Mouse (Mus musculus): ENCODE results near the gene Idi1. TPM values are rescaled to one million over a fixed set of nuclear protein-coding genes. Genes with fewer than 3 reads are reported as not detected.
"Not testable (repeated sequence)": the region's sequence is repeated elsewhere in the genome, so short reads cannot be mapped to it uniquely, and the experiment has no call there.

Idi1 gene
- polyA plus RNA-seq, 1 experiment from 2014 or later, result 65.1 TPM

DNA sequence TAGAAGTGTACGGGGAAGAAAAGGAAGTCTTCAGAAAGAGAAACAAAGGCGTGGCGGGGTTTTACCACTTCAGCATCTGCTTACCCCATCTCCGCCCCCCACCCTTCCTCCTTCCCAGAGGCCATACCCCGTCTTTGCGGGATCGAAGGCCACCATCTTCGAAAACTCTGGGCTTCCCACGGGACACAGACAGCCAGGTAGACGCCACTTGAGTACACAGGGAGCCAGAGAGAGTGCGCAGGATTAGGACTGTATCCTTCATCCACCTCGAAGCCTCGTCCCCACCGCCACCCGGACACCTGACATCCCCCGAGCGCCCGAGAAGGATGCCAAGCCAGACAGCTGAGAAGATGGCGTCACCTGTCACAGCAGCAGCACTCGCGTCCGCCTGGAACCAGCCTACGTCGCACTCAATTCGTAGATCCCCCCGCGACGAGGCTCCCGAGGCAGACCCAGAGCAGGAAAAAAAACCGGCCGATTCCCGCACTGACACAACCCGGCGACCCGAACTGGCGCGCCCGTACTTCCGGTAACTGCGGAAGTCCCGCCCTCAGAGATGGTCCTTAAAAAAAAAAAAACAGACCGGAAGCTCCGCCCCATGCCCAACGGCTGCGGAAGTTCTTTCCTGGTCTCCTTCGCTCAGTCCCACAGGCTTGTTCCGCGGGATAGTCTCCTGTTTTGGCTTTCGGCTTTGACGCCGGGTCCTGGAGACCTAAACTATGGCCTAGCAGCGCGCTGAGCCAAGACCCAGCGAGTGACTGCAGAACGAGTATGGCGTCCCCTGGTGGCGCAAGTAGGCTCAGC is 14.6 kb upstream of the Idi1 start:
- H3K9ac ChIP-seq (ENCODE audit: low read depth, low read length), result peak overlapping the region; percentile 88
- peak overlapping the region; percentile 95 for H3K27ac ChIP-seq (ENCODE audit: low read depth, low read length)
- H3K4me1 ChIP-seq (ENCODE audit: control insufficient read depth, insufficient read depth, low read length), result 0 out of 2 replicates have a peak, but pooled peaks cover 8% of the 10 kb centered on the region
- H3K4me2 ChIP-seq, result peak overlapping the region; percentile 84
- WGBS (ENCODE audit: insufficient replicate concordance), result under 1% methylated on average over 57 of the region's 57 CpGs
- H3K9me3 ChIP-seq (replicated peaks; ENCODE audit: control insufficient read depth, low read length), result no peaks in the 10 kb centered on the region
- no peaks in the 10 kb centered on the region for H3K36me3 ChIP-seq (ENCODE audit: control insufficient read depth, insufficient read depth, low read length)
- H3K4me3 ChIP-seq (ENCODE audit: low read depth, low read length), result peak overlapping the region; percentile 91
- peak; percentile 86 for ATAC-seq (replicated peaks; ENCODE audit: insufficient number of reproducible peaks, low FRiP score, low TSS enrichment)
- H3K27me3 ChIP-seq (ENCODE audit: control insufficient read depth, insufficient read depth, low read length), result no peaks in the 10 kb centered on the region

GRCm38 (mm10) chr13:8871314-8871962 is 13.9 kb upstream of the Idi1 start, which contains the start of gene Wdr37:
Gene Wdr37, minus strand, starts transcription at chr13:8871909.
- H3K9me3 ChIP-seq (replicated peaks; ENCODE audit: control insufficient read depth, low read length), result no peaks in the 10 kb centered on the region
- H3K36me3 ChIP-seq (ENCODE audit: control insufficient read depth, insufficient read depth, low read length), result no peaks in the 10 kb centered on the region
- H3K9ac ChIP-seq (ENCODE audit: low read depth, low read length), result peak within 1 kb of the TSS; percentile 88
- peak; percentile 59 for ATAC-seq (replicated peaks; ENCODE audit: insufficient number of reproducible peaks, low FRiP score, low TSS enrichment)
- peak within 1 kb of the TSS; percentile 84 for H3K4me2 ChIP-seq
- H3K27ac ChIP-seq (ENCODE audit: low read depth, low read length), result peak within 1 kb of the TSS; percentile 95
- H3K27me3 ChIP-seq (ENCODE audit: control insufficient read depth, insufficient read depth, low read length), result no peaks in the 10 kb centered on the region
- 1% methylated on average over 18 of the region's 18 CpGs for WGBS (ENCODE audit: insufficient replicate concordance)
- H3K4me3 ChIP-seq (ENCODE audit: low read depth, low read length), result peak within 1 kb of the TSS; percentile 91
- H3K4me1 ChIP-seq (ENCODE audit: control insufficient read depth, insufficient read depth, low read length), result 0 out of 2 replicates have a peak, but pooled peaks cover 8% of the 10 kb centered on the region

- Histone ChIP-seq H3K9ac (ENCODE audit: low read depth, low read length) (no peak overlapping the region), H3K4me3 (ENCODE audit: low read depth, low read length) (no peak overlapping the region), H3K27ac (ENCODE audit: low read depth, low read length) (no peak overlapping the region), H3K36me3 (ENCODE audit: control insufficient read depth, insufficient read depth, low read length) (no peaks in the 10 kb centered on the region), H3K4me2 (no peak overlapping the region), H3K4me1 (ENCODE audit: control insufficient read depth, insufficient read depth, low read length) (0 out of 2 replicates have a peak, but pooled peaks cover 8% of the 10 kb centered on the region), H3K9me3 (replicated peaks; ENCODE audit: control insufficient read depth, low read length) (no peaks in the 10 kb centered on the region), H3K27me3 (ENCODE audit: control insufficient read depth, insufficient read depth, low read length) (no peaks in the 10 kb centered on the region)
- ATAC-seq (replicated peaks; ENCODE audit: insufficient number of reproducible peaks, low FRiP score, low TSS enrichment), result no peak
- 90% methylated on average over 1 of the region's 1 CpGs for WGBS (ENCODE audit: insufficient replicate concordance)
Observed at GRCm38 (mm10) chr13:8873776-8874175, 11.5 kb upstream of the Idi1 start.

GRCm38 (mm10) chr13:8881611-8882010 is 3.7 kb upstream of the Idi1 start:
- Histone ChIP-seq H3K9me3 (replicated peaks; ENCODE audit: control insufficient read depth, low read length) (no peaks in the 10 kb centered on the region), H3K36me3 (ENCODE audit: control insufficient read depth, insufficient read depth, low read length) (no peaks in the 10 kb centered on the region), H3K4me1 (ENCODE audit: control insufficient read depth, insufficient read depth, low read length) (no peaks in the 10 kb centered on the region), H3K4me2 (no peak overlapping the region), H3K27me3 (ENCODE audit: control insufficient read depth, insufficient read depth, low read length) (no peaks in the 10 kb centered on the region), H3K9ac (ENCODE audit: low read depth, low read length) (no peak overlapping the region), H3K27ac (ENCODE audit: low read depth, low read length) (no peak overlapping the region), H3K4me3 (ENCODE audit: low read depth, low read length) (no peak overlapping the region)
- ATAC-seq (replicated peaks; ENCODE audit: insufficient number of reproducible peaks, low FRiP score, low TSS enrichment), result no peak
- WGBS (ENCODE audit: insufficient replicate concordance), result 68% methylated on average over 3 of the region's 3 CpGs

DNA sequence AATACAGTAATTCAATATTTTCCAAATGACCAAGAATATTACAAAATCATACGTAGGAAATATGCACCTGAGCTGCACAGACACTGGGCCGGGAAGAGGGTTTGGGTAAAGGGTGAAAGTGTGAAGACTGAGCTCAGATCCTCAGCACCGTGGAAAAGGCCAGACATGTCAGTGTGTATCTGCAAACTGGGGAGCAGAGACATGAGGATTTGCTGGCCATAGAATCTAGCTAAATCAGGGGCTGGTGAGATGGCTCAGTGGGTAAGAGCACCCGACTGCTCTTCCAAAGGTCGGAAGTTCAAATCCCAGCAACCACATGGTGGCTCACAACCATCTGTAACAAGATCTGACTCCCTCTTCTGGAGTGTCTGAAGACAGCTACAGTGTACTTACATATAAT is 1.4 kb upstream of the Idi1 start:
- not testable (repeated sequence) for H3K36me3 ChIP-seq (ENCODE audit: control insufficient read depth, insufficient read depth, low read length); H3K4me3 ChIP-seq (ENCODE audit: low read depth, low read length); H3K27ac ChIP-seq (ENCODE audit: low read depth, low read length); H3K4me2 ChIP-seq; H3K27me3 ChIP-seq (ENCODE audit: control insufficient read depth, insufficient read depth, low read length); H3K9me3 ChIP-seq (replicated peaks; ENCODE audit: control insufficient read depth, low read length); H3K4me1 ChIP-seq (ENCODE audit: control insufficient read depth, insufficient read depth, low read length); H3K9ac ChIP-seq (ENCODE audit: low read depth, low read length); ATAC-seq (replicated peaks; ENCODE audit: insufficient number of reproducible peaks, low FRiP score, low TSS enrichment)
- 61% methylated on average over 5 of the region's 5 CpGs for WGBS (ENCODE audit: insufficient replicate concordance)

DNA sequence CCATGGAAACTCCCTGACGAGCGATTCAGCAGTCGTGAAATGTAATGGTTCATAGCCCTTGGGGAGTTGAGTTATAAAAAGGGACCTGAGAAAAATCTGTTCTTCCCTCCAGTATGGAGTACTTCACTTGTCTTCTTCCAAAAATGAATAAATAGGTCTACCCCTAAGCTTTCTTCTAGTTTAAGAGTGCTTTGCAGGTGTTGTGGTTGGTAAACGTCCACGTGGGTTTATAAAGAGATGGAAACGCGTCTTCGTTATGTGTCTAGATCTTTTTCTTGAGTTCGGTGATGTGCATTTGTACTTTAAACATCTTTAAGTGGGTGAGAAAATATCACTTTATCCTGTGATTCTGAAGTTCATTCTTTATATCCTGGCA is 872 bp downstream of the Idi1 start:
- H3K36me3 ChIP-seq (ENCODE audit: control insufficient read depth, insufficient read depth, low read length), result peaks cover 8% of the 10 kb centered on the region
- peak overlapping the region; percentile 84 for H3K9ac ChIP-seq (ENCODE audit: low read depth, low read length)
- peak overlapping the region; percentile 82 for H3K4me2 ChIP-seq
- H3K9me3 ChIP-seq (replicated peaks; ENCODE audit: control insufficient read depth, low read length), result no peaks in the 10 kb centered on the region
- peak overlapping the region; percentile 62 for H3K27ac ChIP-seq (ENCODE audit: low read depth, low read length)
- no peaks in the 10 kb centered on the region for H3K27me3 ChIP-seq (ENCODE audit: control insufficient read depth, insufficient read depth, low read length)
- no peak for ATAC-seq (replicated peaks; ENCODE audit: insufficient number of reproducible peaks, low FRiP score, low TSS enrichment)
- 9% methylated on average over 9 of the region's 9 CpGs for WGBS (ENCODE audit: insufficient replicate concordance)
- no peaks in the 10 kb centered on the region for H3K4me1 ChIP-seq (ENCODE audit: control insufficient read depth, insufficient read depth, low read length)
- H3K4me3 ChIP-seq (ENCODE audit: low read depth, low read length), result peak overlapping the region; percentile 89

DNA sequence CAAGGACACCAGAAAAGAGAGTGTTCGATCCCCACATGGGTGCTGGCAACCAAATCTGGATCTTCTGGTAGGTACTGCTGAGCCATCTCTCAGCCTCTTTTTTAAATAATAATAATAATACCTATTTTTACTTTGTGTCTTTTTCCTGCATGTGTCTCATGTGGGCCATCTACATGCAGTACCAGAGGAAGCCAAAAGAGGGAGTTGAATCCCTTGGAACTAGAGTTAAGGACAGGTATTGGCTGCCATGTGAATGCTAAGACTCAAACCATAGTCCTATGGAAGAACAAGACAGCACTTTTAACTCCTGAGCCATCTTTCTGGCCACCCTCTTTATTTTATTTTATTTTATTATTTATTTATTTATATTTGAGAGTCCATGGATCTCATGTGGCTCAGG is 3.3 kb downstream of the Idi1 start:
- Histone ChIP-seq H3K36me3 (ENCODE audit: control insufficient read depth, insufficient read depth, low read length) (peaks cover 8% of the 10 kb centered on the region), H3K9ac (ENCODE audit: low read depth, low read length) (no peak overlapping the region), H3K4me2 (no peak overlapping the region), H3K4me1 (ENCODE audit: control insufficient read depth, insufficient read depth, low read length) (no peaks in the 10 kb centered on the region), H3K4me3 (ENCODE audit: low read depth, low read length) (no peak overlapping the region), H3K27ac (ENCODE audit: low read depth, low read length) (no peak overlapping the region), H3K9me3 (replicated peaks; ENCODE audit: control insufficient read depth, low read length) (no peaks in the 10 kb centered on the region), H3K27me3 (ENCODE audit: control insufficient read depth, insufficient read depth, low read length) (no peaks in the 10 kb centered on the region)
- no peak for ATAC-seq (replicated peaks; ENCODE audit: insufficient number of reproducible peaks, low FRiP score, low TSS enrichment)
- 91% methylated on average over 1 of the region's 1 CpGs for WGBS (ENCODE audit: insufficient replicate concordance)

GRCm38 (mm10) chr13:8905986-8906385 is 20.7 kb downstream of the Idi1 start:
- ATAC-seq (replicated peaks; ENCODE audit: insufficient number of reproducible peaks, low FRiP score, low TSS enrichment), result not testable (repeated sequence)

More at GRCm38 (mm10) chr13:8905986-8906385, 20.7 kb downstream of the Idi1 start:
- not testable (repeated sequence) for H3K27me3 ChIP-seq (ENCODE audit: control insufficient read depth, insufficient read depth, low read length); H3K4me3 ChIP-seq (ENCODE audit: low read depth, low read length); H3K36me3 ChIP-seq (ENCODE audit: control insufficient read depth, insufficient read depth, low read length); H3K4me1 ChIP-seq (ENCODE audit: control insufficient read depth, insufficient read depth, low read length); H3K9me3 ChIP-seq (replicated peaks; ENCODE audit: control insufficient read depth, low read length); H3K27ac ChIP-seq (ENCODE audit: low read depth, low read length); H3K9ac ChIP-seq (ENCODE audit: low read depth, low read length); H3K4me2 ChIP-seq
- WGBS (ENCODE audit: insufficient replicate concordance), result 78% methylated on average over 2 of the region's 2 CpGs
